Mouse (Mus musculus) Muller cell, postnatal 12 days (primary cell): ENCODE measurements around the gene Elp5.
"Not testable (repeated sequence)": the region's sequence is repeated elsewhere in the genome, so short reads cannot be mapped to it uniquely, and the experiment has no call there.

Experiments
- DNase-seq: peaks from one replicate; pipeline ENCODE4 v3.0.0-alpha.2; 2015; ENCODE audit errors: inconsistent ontology term

The Elp5 gene

DNA sequence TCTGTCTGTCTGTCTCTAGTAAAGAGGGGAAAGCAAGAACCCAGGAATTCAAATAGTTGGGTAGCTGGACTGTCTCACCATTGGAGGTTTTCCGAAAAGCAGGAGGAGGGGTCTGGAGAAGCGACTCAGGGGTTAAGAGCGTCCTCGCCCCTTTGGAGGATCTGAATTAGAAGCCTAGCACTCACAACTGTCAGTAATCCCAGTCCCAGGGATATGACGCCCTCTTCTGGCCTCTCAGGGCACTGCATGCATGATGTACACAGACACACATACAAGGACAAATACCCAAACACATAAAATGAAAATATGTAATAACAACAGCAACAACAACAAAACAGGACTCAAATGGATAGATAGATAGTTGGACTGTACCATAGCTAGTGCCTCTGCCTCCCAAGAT, 21.7 kb downstream of the Elp5 start:
- DNase-seq, result no peak

DNA sequence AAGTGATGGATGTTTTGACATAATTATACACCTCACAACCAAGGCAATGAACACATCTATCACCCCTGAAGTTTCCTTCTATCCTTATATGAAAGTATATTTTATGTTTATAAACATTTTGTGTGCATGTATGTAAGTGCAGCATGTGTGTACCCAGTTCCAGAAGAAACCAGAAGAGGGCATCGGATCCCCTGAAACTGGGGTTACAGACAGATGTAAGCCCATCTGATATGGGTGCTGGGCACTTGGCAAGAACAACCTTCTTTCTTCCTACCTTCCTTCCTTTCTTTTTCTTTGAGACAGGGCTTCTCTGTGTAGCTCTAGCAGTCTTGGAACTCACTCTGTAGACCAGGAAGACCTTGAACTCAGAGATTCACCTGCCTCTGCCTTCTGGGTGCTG, 26.1 kb downstream of the Elp5 start:
- DNase-seq, result no peak

DNA sequence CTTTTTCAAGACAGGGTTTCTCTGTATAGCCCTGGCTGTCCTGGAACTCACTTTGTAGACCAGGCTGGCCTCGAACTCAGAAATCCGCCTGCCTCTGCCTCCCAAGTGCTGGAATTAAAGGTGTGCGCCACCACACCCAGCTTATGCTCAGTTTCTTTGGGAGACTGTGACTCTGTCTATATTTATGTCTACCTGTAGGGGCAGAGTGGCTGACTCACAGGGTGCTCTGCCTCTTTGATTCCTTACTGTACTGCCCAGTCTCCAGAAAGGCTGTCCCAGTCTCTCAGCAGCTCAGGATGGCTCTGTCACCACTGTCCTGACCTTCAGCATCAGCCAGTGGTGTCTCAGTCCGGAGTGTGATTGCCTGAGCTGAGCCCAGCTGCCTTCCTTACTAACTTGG, 26.7 kb downstream of the Elp5 start:
- DNase-seq, result not testable (repeated sequence)

DNA sequence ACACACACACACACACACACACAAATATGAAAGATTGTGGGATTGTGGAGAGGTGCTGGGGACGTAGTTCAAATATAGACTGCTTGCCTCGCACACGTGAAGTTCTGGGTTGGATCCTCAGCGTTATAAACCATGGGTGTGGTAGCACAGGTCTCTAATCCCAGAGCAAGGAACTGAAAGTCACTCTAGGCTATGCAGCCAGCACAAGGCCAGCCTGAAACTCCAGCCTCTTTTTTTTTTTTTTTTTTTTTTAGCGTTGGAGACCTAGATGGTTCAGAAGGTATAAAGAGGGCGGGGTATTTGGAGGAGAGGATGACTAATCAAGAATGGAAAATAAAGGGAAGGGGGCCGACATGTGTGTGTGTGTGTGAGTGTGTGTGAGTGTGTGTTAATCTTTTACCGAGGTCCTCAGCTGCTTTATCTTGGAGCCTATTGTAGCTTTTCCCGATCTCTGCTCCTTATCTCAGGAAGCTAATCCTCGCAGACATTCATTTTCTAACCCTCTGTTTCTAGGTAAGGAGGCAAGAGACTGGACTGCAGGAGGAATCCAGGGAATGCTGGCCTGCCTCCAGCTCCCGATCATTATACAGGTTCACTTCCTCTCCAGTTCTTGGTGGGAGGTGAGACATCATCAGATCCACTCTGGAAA, 28.9 kb downstream of the Elp5 start:
- DNase-seq, result no peak

DNA sequence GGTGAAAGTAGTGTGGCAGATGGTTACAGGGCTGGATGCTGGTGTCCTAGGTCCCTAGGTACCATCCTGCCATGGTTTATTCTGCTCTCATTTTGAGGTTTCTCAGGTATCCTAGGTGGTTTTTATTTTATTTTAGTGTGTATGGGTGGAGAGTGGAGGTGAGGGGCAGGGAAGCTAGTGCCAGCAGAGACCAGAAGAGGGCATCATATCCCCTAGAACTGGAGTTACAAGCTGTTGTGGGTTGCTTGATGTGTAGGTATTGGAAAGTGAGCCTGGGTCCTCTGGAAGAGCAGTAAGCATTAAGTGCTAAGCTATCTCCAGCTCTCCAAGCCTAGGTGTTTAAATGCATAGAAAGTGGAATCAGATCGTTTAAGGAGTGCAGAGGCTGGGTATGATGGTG, 30.0 kb downstream of the Elp5 start:
- no peak for DNase-seq

DNA sequence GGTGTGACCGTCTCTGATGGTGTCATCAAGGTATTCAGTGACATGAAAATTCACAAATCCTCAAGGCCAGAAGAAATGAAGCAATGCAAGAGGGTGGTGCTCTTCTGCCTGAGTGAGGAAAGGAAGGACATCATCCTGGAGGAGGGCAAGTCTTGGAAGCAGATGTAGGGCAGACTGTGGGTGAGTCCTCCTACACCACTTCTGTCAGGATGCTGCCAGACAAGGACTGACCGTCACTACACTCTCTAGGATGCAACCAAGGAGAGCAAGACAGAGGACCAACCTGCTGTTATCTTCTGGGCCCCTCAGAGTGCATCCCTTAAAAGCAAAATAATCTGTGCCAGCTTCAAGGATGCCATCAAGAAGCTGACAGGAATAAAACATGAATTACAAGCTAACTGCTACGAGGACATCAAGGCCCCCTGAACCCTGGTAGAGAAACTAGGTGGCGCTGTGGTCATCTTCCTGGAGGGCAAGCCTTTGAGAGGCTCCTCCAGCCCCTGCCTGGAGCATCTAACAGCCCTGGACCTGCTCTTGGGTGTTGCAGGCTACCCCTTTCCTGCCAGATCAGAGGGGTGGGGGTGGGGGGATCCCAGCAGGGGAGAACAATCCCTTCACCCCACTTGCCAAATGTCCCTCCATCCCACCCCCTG, 31.4 kb downstream of the Elp5 start:
- no peak for DNase-seq

DNA sequence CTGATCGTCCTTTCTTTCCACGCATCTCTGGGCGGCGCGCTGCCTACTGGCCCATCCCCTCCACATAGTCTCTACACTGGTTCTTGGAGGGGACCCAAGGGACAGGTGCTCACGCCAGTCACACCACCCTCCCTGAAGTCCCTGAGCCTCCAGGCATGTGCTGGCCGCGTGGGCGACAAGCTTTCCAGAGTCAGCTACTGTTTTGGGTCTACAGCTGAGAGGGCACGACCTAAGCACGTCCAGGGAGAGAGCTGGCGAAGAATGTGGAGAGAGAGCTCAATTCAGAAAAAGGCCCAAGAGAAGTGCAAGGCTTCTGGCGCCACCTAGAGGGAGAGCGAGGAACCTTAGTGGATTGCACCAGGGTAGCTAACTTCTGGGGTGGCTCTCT, 33.6 kb downstream of the Elp5 start:
- peak; percentile 83 for DNase-seq

DNA sequence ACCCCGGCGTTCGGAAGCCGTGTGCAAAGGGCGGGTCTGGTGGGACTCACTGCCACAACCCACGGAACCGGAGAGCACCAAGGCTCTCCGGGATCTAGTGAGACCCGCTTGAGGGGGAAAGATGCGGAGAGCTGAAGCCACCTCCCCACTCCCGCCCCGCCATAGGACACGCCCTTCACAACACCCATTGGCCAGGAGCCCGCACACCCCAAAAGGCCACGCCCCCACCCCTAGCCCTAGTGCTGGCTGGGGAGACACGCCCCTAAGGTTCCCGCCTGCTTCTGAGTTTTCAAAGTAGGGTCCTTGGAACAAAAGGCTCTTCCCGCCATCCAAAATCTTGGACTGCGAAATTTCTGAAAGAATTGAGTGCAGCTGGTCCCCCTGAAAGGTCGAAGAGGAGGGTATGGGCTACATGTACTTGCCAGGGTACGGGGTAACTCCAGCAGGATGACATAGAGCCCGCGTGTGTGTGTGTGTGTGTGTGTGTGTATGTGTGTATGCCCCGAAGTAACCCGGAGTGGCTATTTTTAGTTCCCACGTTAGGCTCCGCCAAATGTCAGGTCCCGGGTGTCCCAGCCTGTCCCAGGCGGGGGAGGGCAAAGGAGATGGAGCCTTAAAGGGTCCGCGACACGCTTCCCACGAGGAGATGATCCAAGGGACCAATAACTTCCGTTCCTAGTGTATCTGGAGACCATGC, 34.1 kb downstream of the Elp5 start, which contains the start of gene Slc2a4:
TSS of gene Slc2a4 (minus strand) at position 123 of the 697 bp plus-strand sequence.
- peak; percentile 94 for DNase-seq

DNA sequence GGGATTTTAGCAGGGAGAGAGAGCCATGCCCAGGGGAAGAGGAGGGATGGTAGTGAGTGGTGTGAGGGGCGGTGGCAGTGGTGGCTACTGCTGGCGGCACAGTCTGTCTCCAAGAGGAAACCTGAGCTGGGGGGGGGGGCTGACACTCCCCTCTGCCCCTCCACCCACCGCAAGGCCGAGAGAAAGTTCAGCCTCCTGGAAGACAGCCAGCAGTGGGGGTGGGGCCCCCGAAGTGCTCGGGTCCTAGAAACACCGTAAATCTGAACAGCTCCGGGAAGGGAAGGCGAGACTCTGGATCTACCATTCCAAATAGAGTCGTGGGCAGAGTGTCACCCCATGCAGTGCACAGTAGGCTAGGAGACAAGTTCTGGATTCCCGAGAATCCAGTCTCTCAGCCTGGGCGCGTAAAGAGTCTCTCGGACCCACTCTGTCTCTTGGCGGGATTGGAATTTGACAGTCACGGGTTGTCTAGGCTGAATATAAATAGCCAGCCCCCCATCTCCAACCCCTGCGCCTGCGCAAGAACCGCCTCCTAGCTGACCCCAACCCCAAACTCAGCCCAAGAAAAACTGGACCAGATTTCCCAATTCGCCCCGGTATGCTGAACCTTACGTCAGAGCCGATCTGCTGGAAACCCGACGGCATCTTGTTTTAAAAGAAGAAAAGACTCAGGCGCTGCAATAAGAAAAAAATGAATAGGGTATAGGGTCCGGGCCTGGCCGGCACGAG, 34.8 kb downstream of the Elp5 start:
- DNase-seq, result no peak

DNA sequence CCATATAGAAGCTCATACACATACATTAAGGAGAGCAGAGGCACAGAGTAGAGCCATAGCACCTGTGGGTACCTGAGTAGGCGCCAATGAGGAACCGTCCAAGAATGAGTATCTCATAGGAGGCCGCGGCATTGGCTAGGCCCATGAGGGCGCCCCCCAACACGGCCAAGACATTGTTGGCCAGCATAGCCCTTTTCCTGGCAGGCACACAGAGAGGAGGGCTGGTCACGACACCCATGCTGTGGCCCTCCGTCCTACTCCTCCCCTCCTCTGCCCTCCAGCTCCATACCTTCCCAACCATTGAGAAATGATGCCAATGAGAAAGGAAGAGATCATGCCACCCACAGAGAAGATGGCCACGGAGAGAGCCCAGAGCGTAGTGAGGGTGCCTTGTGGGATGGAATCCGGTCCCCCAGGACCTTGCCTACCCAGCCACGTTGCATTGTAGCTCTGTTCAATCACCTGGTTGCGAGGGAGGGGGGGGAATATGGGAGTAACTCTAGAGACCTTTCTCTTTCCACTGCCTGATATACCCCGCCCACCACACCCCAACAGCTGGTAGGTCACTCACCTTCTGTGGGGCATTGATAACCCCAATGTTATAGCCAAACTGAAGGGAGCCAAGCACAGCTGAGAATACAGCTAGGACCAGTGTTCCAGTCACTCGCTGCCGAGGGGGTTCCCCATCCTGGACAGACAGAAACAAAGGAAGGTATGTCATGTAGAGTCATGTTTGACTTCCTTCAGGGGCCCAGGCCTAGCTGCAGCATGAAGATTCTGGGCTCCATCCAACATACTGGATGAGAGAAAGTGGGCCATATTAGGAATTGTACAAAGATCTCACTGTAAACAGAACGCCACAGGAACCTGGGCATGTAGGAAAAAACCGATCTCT, 36.1 kb downstream of the Elp5 start:
- no peak for DNase-seq

DNA sequence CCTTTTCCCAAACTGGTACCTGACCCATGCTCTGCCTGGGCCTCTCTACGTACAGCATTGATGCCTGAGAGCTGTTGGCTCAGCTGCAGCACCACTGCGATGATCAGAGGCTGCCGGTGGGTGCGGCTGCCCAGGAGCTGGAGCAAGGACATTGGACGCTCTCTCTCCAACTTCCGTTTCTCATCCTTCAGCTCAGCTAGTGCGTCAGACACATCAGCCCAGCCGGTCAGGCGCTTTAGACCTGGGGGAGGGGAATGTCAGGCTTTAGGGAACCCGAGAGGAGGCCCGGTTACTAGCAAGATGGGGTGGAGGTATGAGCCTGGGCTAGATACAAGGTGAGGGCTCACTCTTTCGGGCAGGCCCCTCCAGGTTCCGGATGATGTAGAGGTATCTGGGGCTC, 37.1 kb downstream of the Elp5 start:
- DNase-seq, result no peak

DNA sequence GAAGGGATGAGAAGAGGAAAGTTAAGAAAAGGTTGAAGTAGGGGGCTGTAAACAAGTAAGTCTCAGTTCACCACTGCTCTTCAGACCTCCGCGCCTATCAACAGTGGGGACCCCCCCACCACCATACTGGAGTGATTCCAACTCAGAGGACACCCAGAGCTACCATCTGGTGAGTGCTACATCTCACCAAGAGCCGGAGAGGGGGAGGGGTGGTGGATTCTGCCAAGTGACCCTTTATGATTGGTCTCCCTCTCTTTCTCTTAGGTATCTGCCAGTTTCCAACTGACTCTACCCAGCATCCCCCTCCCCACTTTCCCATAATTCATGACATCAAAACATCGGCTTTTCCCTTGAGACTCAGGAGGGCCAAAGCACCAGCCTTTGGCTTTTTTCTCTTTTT, 41.4 kb downstream of the Elp5 start:
- no peak for DNase-seq

DNA sequence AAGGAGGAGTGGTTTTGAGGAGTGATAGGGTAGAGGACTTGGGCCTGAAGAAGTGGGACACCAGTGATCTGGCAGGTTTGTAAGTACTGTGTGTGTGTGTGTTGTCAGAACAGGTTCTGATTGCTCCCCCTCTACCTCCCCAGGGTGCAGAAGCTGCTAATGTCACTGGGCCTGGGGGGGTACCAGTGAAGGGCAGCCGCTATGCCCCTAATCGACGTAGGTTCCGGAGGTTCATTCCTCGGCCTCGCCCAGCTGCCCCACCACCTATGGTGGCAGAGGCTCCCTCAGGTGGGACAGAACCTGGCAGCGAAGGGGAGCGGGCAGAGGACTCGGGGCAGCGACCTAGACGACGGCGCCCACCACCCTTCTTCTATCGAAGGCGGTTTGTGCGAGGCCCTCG, 42.6 kb downstream of the Elp5 start:
- DNase-seq, result no peak

DNA sequence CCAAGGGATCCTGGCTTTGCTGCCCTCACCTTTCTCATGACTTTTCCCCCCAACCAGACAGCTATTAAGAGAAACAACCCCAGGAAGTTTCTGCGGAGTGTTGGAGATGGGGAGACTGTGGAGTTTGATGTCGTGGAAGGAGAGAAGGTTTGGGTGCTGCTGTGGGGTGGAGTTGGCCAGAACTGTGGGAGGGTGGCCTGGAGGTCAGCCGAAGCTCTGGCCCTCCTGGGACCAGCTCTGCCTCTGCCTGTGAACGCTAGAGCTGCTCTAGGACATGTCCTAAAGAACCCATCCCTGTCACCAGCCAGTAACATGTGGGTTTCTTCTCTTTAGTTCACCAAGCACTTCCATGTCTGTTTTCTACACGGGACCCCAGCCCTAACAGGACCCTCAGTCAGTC, 43.1 kb downstream of the Elp5 start:
- no peak for DNase-seq

DNA sequence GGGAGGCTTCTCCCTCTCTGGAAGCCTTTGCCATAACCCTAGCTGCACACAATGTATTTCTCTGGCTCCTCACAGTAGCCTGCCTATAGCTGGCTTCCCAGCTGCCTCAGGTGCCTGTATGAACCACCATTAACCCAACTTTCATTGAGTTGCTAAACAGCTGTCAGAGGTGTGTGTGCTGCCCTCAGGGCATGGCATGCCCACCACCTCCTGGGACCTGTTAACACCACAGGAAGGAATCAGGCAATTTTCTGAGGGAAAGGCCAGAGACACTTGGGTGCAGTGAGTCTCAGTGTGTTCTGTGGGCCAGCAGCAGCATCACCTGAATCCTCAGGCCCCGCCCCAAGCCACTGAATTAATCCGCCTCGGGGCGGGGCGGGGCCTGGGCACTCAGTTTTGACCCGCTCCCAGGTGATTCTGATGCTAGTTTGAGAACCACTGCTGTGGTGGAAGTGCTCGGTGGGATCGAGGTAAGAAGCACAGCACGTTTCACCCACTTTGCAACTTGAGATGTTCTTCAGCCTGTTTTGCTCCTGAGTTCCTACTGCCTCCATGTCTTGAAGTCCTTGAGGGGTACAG, 43.8 kb downstream of the Elp5 start:
- DNase-seq, result no peak

DNA sequence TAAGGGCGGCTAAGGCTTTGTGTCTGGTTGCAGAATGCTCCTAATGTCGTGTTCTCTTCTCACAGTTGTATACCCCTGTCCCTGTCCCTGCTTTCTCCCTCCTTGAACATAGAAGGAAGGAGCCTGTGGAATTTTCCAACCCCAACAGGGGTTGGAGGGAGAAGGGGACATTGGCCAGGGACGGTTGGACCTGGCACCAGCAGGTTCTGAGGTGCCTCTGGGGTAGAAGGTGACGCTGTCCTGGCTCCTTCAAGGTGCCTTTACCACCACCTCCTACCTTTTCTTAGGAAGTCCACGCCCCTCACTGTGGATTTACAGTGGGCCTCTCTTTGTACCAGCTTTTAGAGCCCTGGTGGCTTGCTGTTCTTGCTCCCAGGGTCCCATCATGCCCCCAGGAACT, 44.5 kb downstream of the Elp5 start:
- no peak for DNase-seq

DNA sequence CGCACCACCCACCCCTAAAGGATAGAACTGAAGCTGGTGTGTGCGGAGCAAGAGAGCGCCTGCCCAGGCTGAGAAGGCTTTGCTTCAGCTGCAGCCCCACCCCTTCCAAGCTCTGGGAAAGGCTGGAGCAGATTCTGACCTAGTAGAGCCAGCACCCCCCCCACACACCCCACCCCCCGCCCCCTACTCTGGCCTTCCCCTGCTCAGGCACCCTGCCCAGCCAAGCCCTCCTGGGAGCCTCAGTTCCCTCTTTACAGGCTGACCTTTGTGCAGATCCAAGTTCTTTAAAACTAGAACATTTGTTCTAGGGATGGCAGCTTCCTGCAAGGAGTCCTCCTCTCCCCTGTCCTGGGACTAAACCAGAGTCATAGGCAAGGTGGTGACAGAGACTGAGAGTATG, 44.9 kb downstream of the Elp5 start:
- no peak for DNase-seq

DNA sequence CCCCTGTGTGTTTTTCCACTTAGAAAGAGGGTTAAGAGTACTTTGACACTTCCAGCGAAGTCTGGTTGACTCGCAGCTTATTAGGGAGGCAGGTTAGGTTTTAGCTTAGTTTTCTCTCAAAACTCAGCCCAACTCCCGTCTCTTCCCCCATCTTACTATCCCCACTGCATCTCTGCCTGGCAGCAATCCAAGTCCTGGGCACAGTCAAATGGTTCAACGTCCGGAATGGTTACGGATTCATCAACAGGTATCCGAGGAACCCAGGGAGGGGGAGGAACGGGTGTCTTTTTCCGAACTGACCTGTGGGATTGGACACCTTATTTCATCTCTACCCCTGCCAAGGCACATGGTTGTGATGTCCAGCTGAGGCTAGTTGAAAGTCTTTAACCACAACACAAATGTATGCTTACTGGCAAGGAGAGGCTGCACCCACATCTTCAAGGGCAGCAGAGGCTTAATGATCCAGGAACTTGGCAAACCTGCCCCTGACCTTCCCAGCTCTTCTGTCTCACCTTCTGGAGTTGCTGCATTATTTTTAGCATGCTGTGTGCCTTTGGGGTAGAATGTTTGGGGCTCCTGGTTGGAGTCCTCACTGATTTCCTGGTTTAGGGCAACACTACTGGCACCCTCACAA, 45.5 kb downstream of the Elp5 start:
- no peak for DNase-seq

DNA sequence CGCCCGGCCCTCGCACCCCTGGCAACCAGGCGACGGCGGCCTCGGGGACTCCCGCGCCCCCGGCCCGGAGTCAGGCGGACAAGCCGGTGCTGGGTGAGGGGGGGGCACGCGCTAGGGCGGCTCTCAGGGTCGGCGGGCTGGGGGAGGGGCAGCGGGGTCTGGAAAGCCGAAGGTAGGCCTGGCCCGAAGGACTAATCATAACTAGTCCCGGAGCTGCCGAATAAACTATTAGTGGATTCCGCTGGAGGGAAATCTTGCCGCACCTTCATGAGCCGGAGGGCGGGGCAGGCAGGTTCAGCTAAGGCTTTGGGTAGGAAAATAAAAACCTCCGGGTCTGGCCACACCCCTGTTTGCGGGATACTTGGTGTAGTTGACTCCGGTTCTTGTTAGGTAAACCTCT, 46.2 kb downstream of the Elp5 start:
- DNase-seq, result no peak

DNA sequence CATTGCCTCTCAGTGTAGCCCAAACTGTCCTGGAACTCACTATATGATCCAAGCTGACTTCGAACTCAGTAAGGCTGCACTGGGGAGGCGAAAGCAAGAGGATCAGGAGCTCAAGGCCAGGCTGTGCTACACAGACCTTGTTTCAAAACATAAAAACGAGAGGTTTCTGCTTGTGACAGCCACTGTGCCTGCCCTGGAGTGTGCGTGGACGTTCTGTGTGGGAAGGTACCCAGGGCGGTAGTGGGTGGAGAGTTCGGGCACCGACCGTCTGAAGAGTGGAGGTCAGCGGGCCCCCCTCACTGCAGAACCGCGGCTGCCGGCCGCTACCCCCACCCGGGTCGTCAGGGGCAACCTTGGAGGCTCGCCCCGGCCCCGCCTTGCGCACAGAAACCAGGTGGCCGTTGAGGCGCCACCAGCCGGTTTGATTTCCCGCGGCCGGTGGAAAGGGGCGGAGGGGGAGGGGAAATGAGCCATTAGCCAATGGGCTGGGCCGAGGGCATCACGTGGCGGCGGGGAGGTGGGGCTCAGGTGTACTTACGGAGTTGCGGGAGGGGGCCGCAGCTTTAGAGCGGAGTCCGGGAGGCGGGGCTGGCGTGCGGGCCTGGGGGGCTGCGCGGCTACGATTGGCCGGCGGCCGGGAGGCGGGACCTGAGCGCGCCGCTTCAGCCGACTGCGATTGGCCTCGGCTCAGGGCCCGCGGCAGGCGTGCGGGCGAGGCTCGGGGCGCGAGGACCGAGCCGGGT, 47.0 kb downstream of the Elp5 start, which contains the start of gene Ybx2:
TSS of gene Ybx2 (plus strand) at position 660 of the 743 bp plus-strand sequence.
- DNase-seq, result peak; percentile 85
